Mouse (Mus musculus) adrenal gland, postnatal 36 days (tissue): ENCODE measurements around the gene Wfdc13. TPM values are rescaled to one million over a fixed set of nuclear protein-coding genes. Genes with fewer than 3 reads are reported as not detected.

Experiments
- DNase-seq, 2 experiments: peaks; one replicate each; pipeline ENCODE4 v3.0.0; 2021; ENCODE audit warnings: mixed read lengths in 1 of 2
- long read RNA-seq, 2 experiments: library from polyadenylated mRNA; stranded (forward); transcript quantifications; one replicate each; pipeline ENCODE4 v2.0.0; 2021; ENCODE audit warnings: borderline sequencing depth in 2 of 2
- total RNA-seq, 2 experiments: library from RNA; stranded (reverse); gene quantifications; 2 replicates each; pipeline ENCODE4 v1.2.3; 2021

Wfdc13 gene
- not detected for total RNA-seq
- long read RNA-seq, experiment 1: 0 reads
- long read RNA-seq, experiment 2: 0 reads

- no peak for DNase-seq
Observed at GRCm38 (mm10) chr2:164684807-164685206, at the start of gene Wfdc13. Wfdc13 (plus strand) TSS chr2:164685107.

- DNase-seq: no peak
Observed at GRCm38 (mm10) chr2:164635266-164635665, 49.6 kb upstream of the Wfdc13 start.

- no peak for DNase-seq
Observed at GRCm38 (mm10) chr2:164638696-164639095, 46.2 kb upstream of the Wfdc13 start, which contains the start of gene Wfdc16. Wfdc16 (minus strand) TSS chr2:164638796.

GRCm38 (mm10) chr2:164641129-164641528 is 43.8 kb upstream of the Wfdc13 start:
- no peak for DNase-seq

- DNase-seq: peak in 1 of 2 experiments; percentile 29
Observed at GRCm38 (mm10) chr2:164641881-164642673, 42.8 kb upstream of the Wfdc13 start.

GRCm38 (mm10) chr2:164655858-164656257 is 29.0 kb upstream of the Wfdc13 start, which contains the start of gene Wfdc10:
Wfdc10 (plus strand) TSS chr2:164656046.
- peak; percentile 49 to 65 for DNase-seq

- no peak for DNase-seq
Observed at GRCm38 (mm10) chr2:164656483-164656882, 28.4 kb upstream of the Wfdc13 start, which contains the start of gene Wfdc9. Wfdc9 (minus strand) TSS chr2:164656583.

GRCm38 (mm10) chr2:164664851-164665250 is 20.1 kb upstream of the Wfdc13 start:
- DNase-seq: no peak

- DNase-seq: no peak
Observed at GRCm38 (mm10) chr2:164670261-164670660, 14.6 kb upstream of the Wfdc13 start.

- DNase-seq: no peak
Observed at GRCm38 (mm10) chr2:164670938-164671337, 14.0 kb upstream of the Wfdc13 start.

GRCm38 (mm10) chr2:164673987-164674386 is 10.9 kb upstream of the Wfdc13 start, which contains the start of gene Wfdc11:
Wfdc11 (minus strand) TSS chr2:164674087.
- DNase-seq: no peak

GRCm38 (mm10) chr2:164676103-164676502 is 8.8 kb upstream of the Wfdc13 start:
- no peak for DNase-seq

GRCm38 (mm10) chr2:164676916-164677685 is 7.8 kb upstream of the Wfdc13 start:
- no peak for DNase-seq

GRCm38 (mm10) chr2:164678848-164679625 is 5.9 kb upstream of the Wfdc13 start:
- peak; percentile 69 to 81 for DNase-seq

GRCm38 (mm10) chr2:164679906-164680305 is 5.0 kb upstream of the Wfdc13 start:
- peak in 1 of 2 experiments; percentile 11 for DNase-seq

GRCm38 (mm10) chr2:164698201-164698600 is 13.3 kb downstream of the Wfdc13 start, which contains the start of gene Spint4:
Spint4 (plus strand) TSS chr2:164698501.
- DNase-seq: no peak

- no peak for DNase-seq
Observed at GRCm38 (mm10) chr2:164700959-164701358, 16.1 kb downstream of the Wfdc13 start.

- DNase-seq: no peak
Observed at GRCm38 (mm10) chr2:164701761-164702160, 16.9 kb downstream of the Wfdc13 start.

- no peak for DNase-seq
Observed at GRCm38 (mm10) chr2:164704235-164704634, 19.3 kb downstream of the Wfdc13 start.

GRCm38 (mm10) chr2:164705328-164705727 is 20.4 kb downstream of the Wfdc13 start:
- DNase-seq: no peak

- DNase-seq: no peak
Observed at GRCm38 (mm10) chr2:164705991-164706390, 21.1 kb downstream of the Wfdc13 start.

GRCm38 (mm10) chr2:164715005-164715404 is 30.1 kb downstream of the Wfdc13 start, which contains the start of gene Spint5:
Spint5 (plus strand) TSS chr2:164715305.
- no peak for DNase-seq
